Comparison of ENCODE assay signal across 18 mouse cellular contexts in the genomic region with DNA sequence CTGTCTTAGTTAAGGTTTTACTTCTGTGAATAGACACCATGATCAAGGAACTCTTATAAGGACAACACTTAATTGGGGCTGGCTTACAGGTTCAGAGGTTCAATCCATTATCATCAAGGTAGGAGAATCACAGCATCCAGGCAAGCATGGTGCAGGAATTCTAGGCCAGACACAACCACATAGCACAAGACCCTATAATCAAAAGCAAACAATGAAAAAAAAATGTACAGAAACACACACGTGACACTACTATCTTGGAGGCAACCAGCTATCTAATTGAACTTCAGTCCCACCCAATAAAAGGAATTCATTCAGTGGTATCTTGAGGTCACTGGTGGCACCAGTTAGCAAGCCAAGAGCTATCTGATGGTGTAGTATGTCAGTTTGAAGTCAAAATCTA.
"Had no signal": no experiment of that assay in that cellular context is flagged by ENCODE, and none has a peak within 500 bp of the region (broad histone marks: within the 10 kb centered on the region; RNA-seq: fewer than 3 reads in every experiment).

No protein-coding gene starts in this region.

- H3K4me3 ChIP-seq: midbrain, embryonic 10.5 days; midbrain, embryonic 12.5 days; myocyte; neural tube, embryonic 13.5 days; neural tube, embryonic 15.5 days had no signal

- H3K36me3 ChIP-seq: midbrain, embryonic 10.5 days; midbrain, embryonic 12.5 days; neural tube, embryonic 13.5 days; neural tube, embryonic 15.5 days had no signal

- H3K4me2 ChIP-seq: lung, embryonic 14.5 days; midbrain, embryonic 12.5 days; neural tube, embryonic 13.5 days; neural tube, embryonic 15.5 days had no signal

- H3K9ac ChIP-seq: lung, embryonic 14.5 days; midbrain, embryonic 12.5 days; neural tube, embryonic 13.5 days; neural tube, embryonic 15.5 days had no signal

- H3K4me1 ChIP-seq: neural tube, embryonic 15.5 days had no signal

- DNase-seq: lung, embryonic 14.5 days; lung, postnatal 10 days; lung, postnatal 4 days; midbrain, embryonic 14.5 days; retina, postnatal 1 day; right cerebral cortex, adult 18-20 months; right cerebral cortex, postnatal 25 days; right cerebral cortex, postnatal 4 days; spleen, adult 18-20 months; thymus, adult 18-20 months; thymus, postnatal 14 days; thymus, postnatal 36 days had no signal

- H3K27me3 ChIP-seq: midbrain, embryonic 12.5 days; neural tube, embryonic 13.5 days; neural tube, embryonic 15.5 days had no signal

- H3K27ac ChIP-seq: midbrain, embryonic 10.5 days; midbrain, embryonic 12.5 days; neural tube, embryonic 13.5 days; neural tube, embryonic 15.5 days had no signal

- H3K9me3 ChIP-seq: midbrain, embryonic 10.5 days; midbrain, embryonic 12.5 days; neural tube, embryonic 13.5 days; neural tube, embryonic 15.5 days had no signal

- ATAC-seq: midbrain, embryonic 16.5 days had no signal
